Mouse (Mus musculus) midbrain, embryonic 10.5 days (tissue): ENCODE results near the gene Gys1. TPM values are rescaled to one million over a fixed set of nuclear protein-coding genes. Genes with fewer than 3 reads are reported as not detected.

ENCODE experiments used
- DNase-seq: peaks from one replicate; pipeline ENCODE4 v3.0.0-alpha.2; 2017; ENCODE audit warnings: low spot score
- H3K27ac ChIP-seq: fragments of 300-500 bp; sonication (generic); replicated peaks from 2 replicates; pipeline ENCODE4 v1.5.1; 2016; ENCODE audit warnings: mild to moderate bottlenecking
- H3K27me3 ChIP-seq: fragments of 300-500 bp; sonication (generic); 2 replicates; pipeline ENCODE4 v1.6.1; 2016; ENCODE audit warnings: low read depth, mild to moderate bottlenecking; ENCODE audit not compliant: poor library complexity, severe bottlenecking
- H3K36me3 ChIP-seq: fragments of 300-500 bp; sonication (generic); 2 replicates; pipeline ENCODE4 v1.6.1; 2016; ENCODE audit warnings: mild to moderate bottlenecking, moderate library complexity
- H3K4me1 ChIP-seq: fragments of 300-500 bp; sonication (generic); 2 replicates; pipeline ENCODE4 v1.6.1; 2016
- H3K4me3 ChIP-seq: fragments of 300-500 bp; sonication (generic); 2 replicates; pipeline ENCODE4 v1.5.1; 2016; ENCODE audit warnings: mild to moderate bottlenecking, moderate library complexity
- H3K9me3 ChIP-seq: fragments of 300-500 bp; sonication (generic); replicated peaks from 2 replicates; pipeline ENCODE4 v1.6.1; 2016; ENCODE audit warnings: mild to moderate bottlenecking
- WGBS: fragments of 180-500 bp; shearing (Covaris S2); methylation state at CpG from one replicate; pipeline ENCODE4 v1.1.7; 2016; 5-methylcytosine and 5-hydroxymethylcytosine counted together
- polyA plus RNA-seq: library from polyadenylated mRNA; unstranded; fragments of >200 nt; fragmentation: Nextera tagmentation; extraction: Ambion mirVana; gene quantifications from 2 replicates; pipeline ENCODE4 v1.2.1, GENCODE M21; 2016

Gene Gys1
- polyA plus RNA-seq, 1 experiment from 2014 or later: 41.7 TPM

- H3K27me3 ChIP-seq: peaks cover 65% of the 10 kb centered on the region
- no peaks in the 10 kb centered on the region for H3K9me3 ChIP-seq
- H3K4me1 ChIP-seq: peaks cover 24% of the 10 kb centered on the region
- H3K36me3 ChIP-seq: peaks cover 56% of the 10 kb centered on the region
- DNase-seq: no peak
- no peak within 1 kb of the TSS for H3K4me3 ChIP-seq
- H3K27ac ChIP-seq: no peak within 1 kb of the TSS
- 60% methylated on average over 6 of the region's 6 CpGs for WGBS
Measured at GRCm38 (mm10) chr7:45420615-45420919, 14.1 kb upstream of the Gys1 start, which contains the start of gene Lhb. Gene Lhb, plus strand, starts transcription at chr7:45420820.

- Histone ChIP-seq H3K27me3 (peaks cover 59% of the 10 kb centered on the region), H3K9me3 (no peaks in the 10 kb centered on the region), H3K36me3 (peaks cover 63% of the 10 kb centered on the region), H3K27ac (no peak overlapping the region), H3K4me3 (no peak overlapping the region), H3K4me1 (peaks cover 21% of the 10 kb centered on the region)
- DNase-seq: no peak
- WGBS: 92% methylated on average over 14 of the region's 14 CpGs
Measured at GRCm38 (mm10) chr7:45421194-45421593, 13.4 kb upstream of the Gys1 start.

GRCm38 (mm10) chr7:45426556-45426955 lies 8.1 kb upstream of the Gys1 start:
- no peaks in the 10 kb centered on the region for H3K4me1 ChIP-seq
- peaks cover 100% of the 10 kb centered on the region for H3K36me3 ChIP-seq
- H3K27me3 ChIP-seq: peaks cover 5% of the 10 kb centered on the region
- 97% methylated on average over 8 of the region's 8 CpGs for WGBS
- DNase-seq: no peak
- H3K9me3 ChIP-seq: no peaks in the 10 kb centered on the region
- no peak overlapping the region for H3K4me3 ChIP-seq
- no peak overlapping the region for H3K27ac ChIP-seq

GRCm38 (mm10) chr7:45433835-45434202 lies 825 bp upstream of the Gys1 start:
- Histone ChIP-seq H3K4me1 (peaks cover 50% of the 10 kb centered on the region), H3K27ac (peak overlapping the region; percentile 92), H3K36me3 (peaks cover 47% of the 10 kb centered on the region), H3K9me3 (no peaks in the 10 kb centered on the region), H3K4me3 (peak overlapping the region; percentile 96), H3K27me3 (no peaks in the 10 kb centered on the region)
- WGBS: under 1% methylated on average over 7 of the region's 7 CpGs
- no peak for DNase-seq

- 4% methylated on average over 16 of the region's 16 CpGs for WGBS
- peaks cover 50% of the 10 kb centered on the region for H3K4me1 ChIP-seq
- peak overlapping the region; percentile 92 for H3K27ac ChIP-seq
- H3K9me3 ChIP-seq: no peaks in the 10 kb centered on the region
- DNase-seq: no peak
- peak overlapping the region; percentile 96 for H3K4me3 ChIP-seq
- H3K36me3 ChIP-seq: peaks cover 43% of the 10 kb centered on the region
- H3K27me3 ChIP-seq: no peaks in the 10 kb centered on the region
Measured at GRCm38 (mm10) chr7:45435038-45435437, 394 bp downstream of the Gys1 start.

- Histone ChIP-seq H3K4me3 (peak overlapping the region; percentile 96; the same call in 1 of the 2 replicates), H3K27me3 (no peaks in the 10 kb centered on the region), H3K4me1 (peaks cover 50% of the 10 kb centered on the region), H3K36me3 (peaks cover 43% of the 10 kb centered on the region), H3K9me3 (no peaks in the 10 kb centered on the region), H3K27ac (no peak overlapping the region)
- 93% methylated on average over 5 of the region's 5 CpGs for whole genome bisulfite sequencing
- DNase-seq: no peak
Measured at GRCm38 (mm10) chr7:45436444-45436843, 1.8 kb downstream of the Gys1 start.

GRCm38 (mm10) chr7:45437046-45437445 lies 2.4 kb downstream of the Gys1 start:
- 27% methylated on average over 6 of the region's 6 CpGs for WGBS
- no peaks in the 10 kb centered on the region for H3K9me3 ChIP-seq
- peak overlapping the region; percentile 3; the same call in 1 of the 2 replicates for H3K4me3 ChIP-seq
- no peaks in the 10 kb centered on the region for H3K27me3 ChIP-seq
- H3K27ac ChIP-seq: no peak overlapping the region
- no peak for DNase-seq
- H3K36me3 ChIP-seq: peaks cover 43% of the 10 kb centered on the region
- H3K4me1 ChIP-seq: peaks cover 50% of the 10 kb centered on the region

- peaks cover 46% of the 10 kb centered on the region for H3K4me1 ChIP-seq
- peaks cover 41% of the 10 kb centered on the region for H3K36me3 ChIP-seq
- no peak within 1 kb of the TSS for H3K27ac ChIP-seq
- no peaks in the 10 kb centered on the region for H3K9me3 ChIP-seq
- no peaks in the 10 kb centered on the region for H3K27me3 ChIP-seq
- H3K4me3 ChIP-seq: peak within 1 kb of the TSS; percentile 3; the same call in 1 of the 2 replicates
- WGBS: 18% methylated on average over 19 of the region's 19 CpGs
- DNase-seq: no peak
Measured at GRCm38 (mm10) chr7:45437521-45438276, 3.1 kb downstream of the Gys1 start, which contains the start of gene Ruvbl2. Gene Ruvbl2, minus strand, starts transcription at chr7:45438096.

- WGBS: 90% methylated on average over 22 of the region's 22 CpGs
- H3K9me3 ChIP-seq: no peaks in the 10 kb centered on the region
- peaks cover 80% of the 10 kb centered on the region for H3K36me3 ChIP-seq
- DNase-seq: no peak
- H3K4me1 ChIP-seq: no peaks in the 10 kb centered on the region
- H3K4me3 ChIP-seq: no peak overlapping the region
- H3K27me3 ChIP-seq: no peaks in the 10 kb centered on the region
- no peak overlapping the region for H3K27ac ChIP-seq
Measured at GRCm38 (mm10) chr7:45443526-45444420, 9.1 kb downstream of the Gys1 start.

GRCm38 (mm10) chr7:45446589-45446988 lies 11.9 kb downstream of the Gys1 start:
- peaks cover 71% of the 10 kb centered on the region for H3K36me3 ChIP-seq

GRCm38 (mm10) chr7:45447325-45447990 lies 12.8 kb downstream of the Gys1 start:
- Histone ChIP-seq H3K4me1 (peaks cover 5% of the 10 kb centered on the region; the same call in 1 of the 2 replicates), H3K9me3 (no peaks in the 10 kb centered on the region), H3K27me3 (no peaks in the 10 kb centered on the region), H3K36me3 (peaks cover 74% of the 10 kb centered on the region), H3K4me3 (0 out of 2 replicates have a peak overlapping the region, but pooled peaks have one; percentile 0), H3K27ac (no peak overlapping the region)
- 40% methylated on average over 11 of the region's 11 CpGs for WGBS
- DNase-seq: no peak

More at GRCm38 (mm10) chr7:45446589-45446988, 11.9 kb downstream of the Gys1 start:
- H3K4me3 ChIP-seq: no peak overlapping the region
- DNase-seq: no peak
- peaks cover 3% of the 10 kb centered on the region; the same call in 1 of the 2 replicates for H3K4me1 ChIP-seq
- H3K27me3 ChIP-seq: no peaks in the 10 kb centered on the region
- H3K9me3 ChIP-seq: no peaks in the 10 kb centered on the region
- no peak overlapping the region for H3K27ac ChIP-seq

GRCm38 (mm10) chr7:45449974-45450373 lies 15.3 kb downstream of the Gys1 start:
- H3K36me3 ChIP-seq: peaks cover 72% of the 10 kb centered on the region

More at GRCm38 (mm10) chr7:45449974-45450373, 15.3 kb downstream of the Gys1 start:
- no peaks in the 10 kb centered on the region for H3K9me3 ChIP-seq
- H3K27me3 ChIP-seq: no peaks in the 10 kb centered on the region
- no peak overlapping the region for H3K4me3 ChIP-seq
- 97% methylated on average over 1 of the region's 1 CpGs for WGBS
- H3K4me1 ChIP-seq: peaks cover 5% of the 10 kb centered on the region; the same call in 1 of the 2 replicates
- no peak for DNase-seq
- H3K27ac ChIP-seq: no peak overlapping the region
